Mouse (Mus musculus): ENCODE data around the gene Tmem140.

The Tmem140 gene

GRCm38 (mm10) chr6:34875966-34876834 is 13.3 kb downstream of the Tmem140 start:
- DNase-seq (ENCODE audit: extremely low spot score, low spot score): no peak

- DNase-seq (ENCODE audit: extremely low spot score, low spot score): no peak
Measured at GRCm38 (mm10) chr6:34876835-34877156, 13.8 kb downstream of the Tmem140 start.

- DNase-seq (ENCODE audit: extremely low spot score, low spot score): peak; percentile 90
Measured at GRCm38 (mm10) chr6:34877509-34878321, 14.8 kb downstream of the Tmem140 start, which contains the start of gene Cyren. Gene Cyren, minus strand, starts transcription at chr6:34878060.

GRCm38 (mm10) chr6:34879101-34879740 is 16.3 kb downstream of the Tmem140 start:
- no peak for DNase-seq (ENCODE audit: extremely low spot score, low spot score)

- no peak for DNase-seq (ENCODE audit: extremely low spot score, low spot score)
Measured at GRCm38 (mm10) chr6:34879911-34880475, 17.0 kb downstream of the Tmem140 start.

GRCm38 (mm10) chr6:34884724-34885123 is 21.8 kb downstream of the Tmem140 start:
- DNase-seq (ENCODE audit: extremely low spot score, low spot score): no peak

GRCm38 (mm10) chr6:34887131-34887850 is 24.3 kb downstream of the Tmem140 start:
- DNase-seq (ENCODE audit: extremely low spot score, low spot score): peak; percentile 43

GRCm38 (mm10) chr6:34889185-34889584 is 26.2 kb downstream of the Tmem140 start:
- no peak for DNase-seq (ENCODE audit: extremely low spot score, low spot score)

GRCm38 (mm10) chr6:34895569-34895968 is 32.6 kb downstream of the Tmem140 start:
- no peak for DNase-seq (ENCODE audit: extremely low spot score, low spot score)

- DNase-seq (ENCODE audit: extremely low spot score, low spot score): no peak
Measured at GRCm38 (mm10) chr6:34896168-34896780, 33.3 kb downstream of the Tmem140 start.

- no peak for DNase-seq (ENCODE audit: extremely low spot score, low spot score)
Measured at GRCm38 (mm10) chr6:34899127-34899526, 36.2 kb downstream of the Tmem140 start.

GRCm38 (mm10) chr6:34900990-34901389 is 38.0 kb downstream of the Tmem140 start:
- no peak for DNase-seq (ENCODE audit: extremely low spot score, low spot score)

- DNase-seq (ENCODE audit: extremely low spot score, low spot score): no peak
Measured at GRCm38 (mm10) chr6:34901911-34902444, 39.0 kb downstream of the Tmem140 start.

- no peak for DNase-seq (ENCODE audit: extremely low spot score, low spot score)
Measured at GRCm38 (mm10) chr6:34902578-34902977, 39.6 kb downstream of the Tmem140 start.

- DNase-seq (ENCODE audit: extremely low spot score, low spot score): no peak
Measured at GRCm38 (mm10) chr6:34903441-34903840, 40.5 kb downstream of the Tmem140 start.

- DNase-seq (ENCODE audit: extremely low spot score, low spot score): no peak
Measured at GRCm38 (mm10) chr6:34903851-34904250, 40.9 kb downstream of the Tmem140 start.

- DNase-seq (ENCODE audit: extremely low spot score, low spot score): no peak
Measured at GRCm38 (mm10) chr6:34904361-34904760, 41.4 kb downstream of the Tmem140 start.

GRCm38 (mm10) chr6:34906125-34906524 is 43.2 kb downstream of the Tmem140 start:
- no peak for DNase-seq (ENCODE audit: extremely low spot score, low spot score)

GRCm38 (mm10) chr6:34906661-34907060 is 43.7 kb downstream of the Tmem140 start:
- DNase-seq (ENCODE audit: extremely low spot score, low spot score): no peak

- DNase-seq (ENCODE audit: extremely low spot score, low spot score): no peak
Measured at GRCm38 (mm10) chr6:34907121-34907614, 44.2 kb downstream of the Tmem140 start.

All from neural tube, embryonic 10.5 days (tissue).